Mouse (Mus musculus) lung, postnatal 14 days (tissue): ENCODE results near the gene Nxnl1.
A peak's percentile ranks its signal among the peaks of the same experiment; 100 is the strongest.

Source experiments
- DNase-seq: peaks from one replicate; pipeline ENCODE4 v3.0.0; 2021

Nxnl1 gene

GRCm38 (mm10) chr8:71513018-71513754 is 53.2 kb downstream of the Nxnl1 start:
- DNase-seq = no peak

GRCm38 (mm10) chr8:71511644-71512043 is 54.8 kb downstream of the Nxnl1 start, which contains the start of gene Plvap:
Plvap (minus strand) TSS chr8:71511752.
- DNase-seq = peak; percentile 62
